Mouse (Mus musculus): Measurements from ENCODE around the gene Eps8. TPM values are rescaled to one million over a fixed set of nuclear protein-coding genes. Genes with fewer than 3 reads are reported as not detected.

The Eps8 gene
- polyA plus RNA-seq, 1 experiment from 2014 or later: 33.4 TPM

- H3K27ac ChIP-seq (ENCODE audit: low read length): no peak overlapping the region
- no peaks in the 10 kb centered on the region for H3K4me1 ChIP-seq (ENCODE audit: control insufficient read depth, insufficient read depth, low read length)
- no peak overlapping the region for H3K4me2 ChIP-seq (ENCODE audit: low read depth, low read length)
- no peaks in the 10 kb centered on the region for H3K27me3 ChIP-seq (ENCODE audit: control insufficient read depth, insufficient read depth, low read length)
- no peak overlapping the region for H3K9ac ChIP-seq (ENCODE audit: low read length)
- WGBS: 72% methylated on average over 5 of the region's 5 CpGs
- no peaks in the 10 kb centered on the region for H3K9me3 ChIP-seq (replicated peaks; ENCODE audit: control insufficient read depth, low read length)
- no peak overlapping the region for H3K4me3 ChIP-seq (replicated peaks; ENCODE audit: low read length)
- H3K36me3 ChIP-seq (ENCODE audit: control insufficient read depth, insufficient read depth, low read length): no peaks in the 10 kb centered on the region
- no peak for ATAC-seq (ENCODE audit: insufficient read depth, low FRiP score)
Observed at GRCm38 (mm10) chr6:137636131-137636530, 18.5 kb downstream of the Eps8 start.

GRCm38 (mm10) chr6:137633626-137634025 is 21.1 kb downstream of the Eps8 start:
- no peak overlapping the region for H3K4me3 ChIP-seq (replicated peaks; ENCODE audit: low read length)
- H3K9ac ChIP-seq (ENCODE audit: low read length): no peak overlapping the region
- ATAC-seq (ENCODE audit: insufficient read depth, low FRiP score): no peak
- 38% methylated on average over 4 of the region's 4 CpGs for WGBS
- peaks cover 9% of the 10 kb centered on the region; the same call in 1 of the 2 replicates for H3K4me1 ChIP-seq (ENCODE audit: control insufficient read depth, insufficient read depth, low read length)
- no peak overlapping the region for H3K27ac ChIP-seq (ENCODE audit: low read length)
- no peaks in the 10 kb centered on the region for H3K27me3 ChIP-seq (ENCODE audit: control insufficient read depth, insufficient read depth, low read length)
- H3K9me3 ChIP-seq (replicated peaks; ENCODE audit: control insufficient read depth, low read length): no peaks in the 10 kb centered on the region
- no peak overlapping the region for H3K4me2 ChIP-seq (ENCODE audit: low read depth, low read length)
- no peaks in the 10 kb centered on the region for H3K36me3 ChIP-seq (ENCODE audit: control insufficient read depth, insufficient read depth, low read length)

GRCm38 (mm10) chr6:137633121-137633520 is 21.6 kb downstream of the Eps8 start:
- H3K9ac ChIP-seq (ENCODE audit: low read length): no peak overlapping the region
- no peak overlapping the region for H3K27ac ChIP-seq (ENCODE audit: low read length)
- H3K9me3 ChIP-seq (replicated peaks; ENCODE audit: control insufficient read depth, low read length): no peaks in the 10 kb centered on the region
- no peak for ATAC-seq (ENCODE audit: insufficient read depth, low FRiP score)
- peaks cover 9% of the 10 kb centered on the region; the same call in 1 of the 2 replicates for H3K4me1 ChIP-seq (ENCODE audit: control insufficient read depth, insufficient read depth, low read length)
- H3K4me3 ChIP-seq (replicated peaks; ENCODE audit: low read length): no peak overlapping the region
- H3K36me3 ChIP-seq (ENCODE audit: control insufficient read depth, insufficient read depth, low read length): no peaks in the 10 kb centered on the region
- no peaks in the 10 kb centered on the region for H3K27me3 ChIP-seq (ENCODE audit: control insufficient read depth, insufficient read depth, low read length)
- 71% methylated on average over 8 of the region's 8 CpGs for WGBS
- no peak overlapping the region for H3K4me2 ChIP-seq (ENCODE audit: low read depth, low read length)

- Histone ChIP-seq H3K9me3 (replicated peaks; ENCODE audit: control insufficient read depth, low read length) (no peaks in the 10 kb centered on the region), H3K9ac (ENCODE audit: low read length) (no peak overlapping the region), H3K27ac (ENCODE audit: low read length) (no peak overlapping the region), H3K27me3 (ENCODE audit: control insufficient read depth, insufficient read depth, low read length) (no peaks in the 10 kb centered on the region), H3K4me1 (ENCODE audit: control insufficient read depth, insufficient read depth, low read length) (peaks cover 9% of the 10 kb centered on the region; the same call in 1 of the 2 replicates), H3K4me2 (ENCODE audit: low read depth, low read length) (0 out of 2 replicates have a peak overlapping the region, but pooled peaks have one; percentile 3), H3K4me3 (replicated peaks; ENCODE audit: low read length) (no peak overlapping the region), H3K36me3 (ENCODE audit: control insufficient read depth, insufficient read depth, low read length) (no peaks in the 10 kb centered on the region)
- ATAC-seq (ENCODE audit: insufficient read depth, low FRiP score): no peak
- WGBS: 65% methylated on average over 13 of the region's 13 CpGs
Observed at GRCm38 (mm10) chr6:137630387-137630786, 24.3 kb downstream of the Eps8 start.

GRCm38 (mm10) chr6:137629603-137630231 is 25.0 kb downstream of the Eps8 start:
- H3K36me3 ChIP-seq (ENCODE audit: control insufficient read depth, insufficient read depth, low read length): no peaks in the 10 kb centered on the region
- no peak overlapping the region for H3K4me2 ChIP-seq (ENCODE audit: low read depth, low read length)
- peaks cover 9% of the 10 kb centered on the region; the same call in 1 of the 2 replicates for H3K4me1 ChIP-seq (ENCODE audit: control insufficient read depth, insufficient read depth, low read length)
- 57% methylated on average over 13 of the region's 13 CpGs for WGBS
- H3K9me3 ChIP-seq (replicated peaks; ENCODE audit: control insufficient read depth, low read length): no peaks in the 10 kb centered on the region
- no peak overlapping the region for H3K9ac ChIP-seq (ENCODE audit: low read length)
- H3K27me3 ChIP-seq (ENCODE audit: control insufficient read depth, insufficient read depth, low read length): no peaks in the 10 kb centered on the region
- ATAC-seq (ENCODE audit: insufficient read depth, low FRiP score): no peak
- no peak overlapping the region for H3K4me3 ChIP-seq (replicated peaks; ENCODE audit: low read length)
- no peak overlapping the region for H3K27ac ChIP-seq (ENCODE audit: low read length)

GRCm38 (mm10) chr6:137628715-137629114 is 26.0 kb downstream of the Eps8 start:
- no peak overlapping the region for H3K9ac ChIP-seq (ENCODE audit: low read length)
- ATAC-seq (ENCODE audit: insufficient read depth, low FRiP score): no peak
- no peaks in the 10 kb centered on the region for H3K36me3 ChIP-seq (ENCODE audit: control insufficient read depth, insufficient read depth, low read length)
- no peak overlapping the region for H3K27ac ChIP-seq (ENCODE audit: low read length)
- no peak overlapping the region for H3K4me3 ChIP-seq (replicated peaks; ENCODE audit: low read length)
- no peak overlapping the region for H3K4me2 ChIP-seq (ENCODE audit: low read depth, low read length)
- peaks cover 9% of the 10 kb centered on the region; the same call in 1 of the 2 replicates for H3K4me1 ChIP-seq (ENCODE audit: control insufficient read depth, insufficient read depth, low read length)
- H3K27me3 ChIP-seq (ENCODE audit: control insufficient read depth, insufficient read depth, low read length): no peaks in the 10 kb centered on the region
- H3K9me3 ChIP-seq (replicated peaks; ENCODE audit: control insufficient read depth, low read length): no peaks in the 10 kb centered on the region
- WGBS: 60% methylated on average over 6 of the region's 6 CpGs

GRCm38 (mm10) chr6:137621021-137621420 is 33.7 kb downstream of the Eps8 start:
- H3K4me1 ChIP-seq (ENCODE audit: control insufficient read depth, insufficient read depth, low read length): no peaks in the 10 kb centered on the region
- H3K9me3 ChIP-seq (replicated peaks; ENCODE audit: control insufficient read depth, low read length): no peaks in the 10 kb centered on the region
- ATAC-seq (ENCODE audit: insufficient read depth, low FRiP score): no peak
- no peaks in the 10 kb centered on the region for H3K27me3 ChIP-seq (ENCODE audit: control insufficient read depth, insufficient read depth, low read length)
- no peaks in the 10 kb centered on the region for H3K36me3 ChIP-seq (ENCODE audit: control insufficient read depth, insufficient read depth, low read length)
- WGBS: 61% methylated on average over 2 of the region's 2 CpGs
- no peak overlapping the region for H3K4me2 ChIP-seq (ENCODE audit: low read depth, low read length)
- H3K27ac ChIP-seq (ENCODE audit: low read length): no peak overlapping the region
- H3K4me3 ChIP-seq (replicated peaks; ENCODE audit: low read length): no peak overlapping the region
- H3K9ac ChIP-seq (ENCODE audit: low read length): no peak overlapping the region

GRCm38 (mm10) chr6:137613903-137614302 is 40.8 kb downstream of the Eps8 start:
- ATAC-seq (ENCODE audit: insufficient read depth, low FRiP score): 0 out of 2 replicates have a peak, but pooled peaks have one; percentile 18
- Histone ChIP-seq H3K9me3 (replicated peaks; ENCODE audit: control insufficient read depth, low read length) (no peaks in the 10 kb centered on the region), H3K4me2 (ENCODE audit: low read depth, low read length) (no peak overlapping the region), H3K4me3 (replicated peaks; ENCODE audit: low read length) (no peak overlapping the region), H3K9ac (ENCODE audit: low read length) (no peak overlapping the region), H3K4me1 (ENCODE audit: control insufficient read depth, insufficient read depth, low read length) (no peaks in the 10 kb centered on the region), H3K36me3 (ENCODE audit: control insufficient read depth, insufficient read depth, low read length) (no peaks in the 10 kb centered on the region), H3K27ac (ENCODE audit: low read length) (no peak overlapping the region), H3K27me3 (ENCODE audit: control insufficient read depth, insufficient read depth, low read length) (no peaks in the 10 kb centered on the region)
- WGBS: 50% methylated on average over 4 of the region's 4 CpGs

- H3K27ac ChIP-seq (ENCODE audit: low read length): no peak overlapping the region; the same call in 1 of the 2 replicates
Observed at GRCm38 (mm10) chr6:137612071-137612547, 42.6 kb downstream of the Eps8 start.

More at GRCm38 (mm10) chr6:137612071-137612547, 42.6 kb downstream of the Eps8 start:
- no peak overlapping the region for H3K9ac ChIP-seq (ENCODE audit: low read length)
- peak; percentile 89 for ATAC-seq (ENCODE audit: insufficient read depth, low FRiP score)
- H3K4me2 ChIP-seq (ENCODE audit: low read depth, low read length): no peak overlapping the region
- no peaks in the 10 kb centered on the region for H3K36me3 ChIP-seq (ENCODE audit: control insufficient read depth, insufficient read depth, low read length)
- H3K4me1 ChIP-seq (ENCODE audit: control insufficient read depth, insufficient read depth, low read length): no peaks in the 10 kb centered on the region
- WGBS: 35% methylated on average over 2 of the region's 2 CpGs
- H3K27me3 ChIP-seq (ENCODE audit: control insufficient read depth, insufficient read depth, low read length): no peaks in the 10 kb centered on the region
- H3K9me3 ChIP-seq (replicated peaks; ENCODE audit: control insufficient read depth, low read length): no peaks in the 10 kb centered on the region
- no peak overlapping the region for H3K4me3 ChIP-seq (replicated peaks; ENCODE audit: low read length)

Data from stomach, embryonic 16.5 days (tissue).